Mouse (Mus musculus): Measurements from ENCODE around the gene Urm1. TPM values are rescaled to one million over a fixed set of nuclear protein-coding genes. Genes with fewer than 3 reads are reported as not detected.

Urm1 gene
- polyA plus RNA-seq, 1 experiment from 2014 or later, result 8.6 TPM

DNA sequence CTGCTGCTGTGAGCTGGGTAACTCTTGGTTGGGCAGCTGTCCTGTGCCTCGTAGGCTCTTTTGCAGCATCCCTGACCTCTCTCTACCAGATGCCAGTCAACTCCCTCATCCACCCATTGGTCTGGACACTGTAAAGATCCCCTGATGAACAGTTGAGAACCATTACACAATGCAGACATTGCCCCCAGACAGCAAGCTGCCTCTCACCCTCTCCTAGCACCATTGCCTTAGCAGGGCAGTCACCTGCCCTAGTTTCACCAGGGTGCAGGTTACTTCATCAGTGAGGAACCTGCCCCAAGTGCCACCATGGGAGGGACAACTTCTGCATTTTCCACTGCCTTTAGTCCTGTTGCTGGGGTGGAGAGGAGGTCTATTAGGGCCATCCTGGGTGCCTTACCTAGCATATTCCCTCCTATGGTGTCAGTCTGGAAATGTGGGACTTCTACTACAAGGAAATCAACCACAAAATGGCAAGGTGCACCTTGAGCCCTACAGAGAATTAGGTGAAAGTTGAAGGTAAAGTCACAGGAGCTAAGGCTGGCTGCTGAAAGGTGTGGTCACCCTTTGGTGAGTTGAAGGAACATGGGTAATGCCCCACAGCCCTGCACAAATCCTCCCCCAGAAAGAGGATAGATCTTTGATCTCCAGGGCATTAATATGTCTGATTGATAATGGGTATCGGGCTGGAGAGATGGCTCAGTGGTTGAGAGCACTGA, 26.9 kb upstream of the Urm1 start:
- no peak for ATAC-seq (ENCODE audit: low read depth)
- Histone ChIP-seq H3K27me3 (ENCODE audit: control insufficient read depth, insufficient read depth, low read depth, low read length) (no peaks in the 10 kb centered on the region), H3K27ac (ENCODE audit: low read length) (no peak overlapping the region), H3K4me3 (ENCODE audit: low read depth, low read length) (no peak overlapping the region), H3K4me2 (ENCODE audit: low read depth, low read length) (no peak overlapping the region), H3K4me1 (ENCODE audit: control insufficient read depth, low read depth, low read length) (peaks cover 8% of the 10 kb centered on the region), H3K9ac (ENCODE audit: low read depth, low read length) (no peak overlapping the region), H3K36me3 (ENCODE audit: control insufficient read depth, insufficient read depth) (no peaks in the 10 kb centered on the region), H3K9me3 (replicated peaks; ENCODE audit: control insufficient read depth, low read length) (no peaks in the 10 kb centered on the region)
- WGBS (ENCODE audit: insufficient replicate concordance), result 78% methylated on average over 2 of the region's 2 CpGs

DNA sequence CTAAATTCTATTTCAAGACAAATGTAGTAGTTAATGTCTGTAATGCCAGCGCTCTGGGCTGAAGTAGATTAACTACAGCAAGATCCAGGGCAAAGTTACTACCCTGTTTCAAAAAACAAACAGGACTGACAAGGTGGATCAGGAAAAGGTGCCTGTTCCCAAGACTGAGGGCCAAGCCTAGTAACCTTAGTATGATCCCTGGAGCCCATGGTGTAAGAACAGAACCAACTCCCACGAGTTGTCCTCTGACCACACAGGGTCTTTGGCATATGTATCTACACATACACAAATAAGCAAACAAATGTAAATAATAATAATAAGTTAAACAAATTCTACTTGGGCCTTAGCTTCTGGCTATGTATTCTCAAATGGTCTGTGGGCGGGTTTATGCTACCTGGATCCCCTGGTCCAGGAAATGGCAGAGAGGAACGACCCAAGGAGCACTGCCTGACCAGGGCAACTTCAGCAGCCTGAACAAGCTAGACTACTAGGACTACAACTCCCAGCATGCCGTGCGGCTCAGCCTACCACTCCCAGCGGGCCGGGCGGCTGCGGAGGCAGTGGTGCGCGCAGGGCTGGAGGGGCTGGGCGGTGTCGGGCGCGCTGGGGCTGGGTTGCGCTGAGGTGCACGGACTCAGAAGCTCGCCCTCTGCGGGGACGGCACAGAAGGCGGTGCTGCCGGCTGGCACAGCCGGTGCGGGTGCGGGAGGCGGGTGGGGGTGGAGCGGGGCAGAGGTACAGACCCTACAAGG, 17.6 kb upstream of the Urm1 start, which contains the start of gene Slc27a4:
Gene Slc27a4, plus strand, starts transcription at position 560 of the 752 bp plus-strand sequence.
- Histone ChIP-seq H3K4me3 (ENCODE audit: low read depth, low read length) (peak within 1 kb of the TSS; percentile 72), H3K9me3 (replicated peaks; ENCODE audit: control insufficient read depth, low read length) (no peaks in the 10 kb centered on the region), H3K27me3 (ENCODE audit: control insufficient read depth, insufficient read depth, low read depth, low read length) (no peaks in the 10 kb centered on the region; the same call in 1 of the 2 replicates), H3K27ac (ENCODE audit: low read length) (no peak within 1 kb of the TSS), H3K36me3 (ENCODE audit: control insufficient read depth, insufficient read depth) (no peaks in the 10 kb centered on the region), H3K4me2 (ENCODE audit: low read depth, low read length) (peak within 1 kb of the TSS; percentile 86), H3K4me1 (ENCODE audit: control insufficient read depth, low read depth, low read length) (peaks cover 8% of the 10 kb centered on the region), H3K9ac (ENCODE audit: low read depth, low read length) (peak within 1 kb of the TSS; percentile 66)
- ATAC-seq (ENCODE audit: low read depth), result peak; percentile 99
- 4% methylated on average over 27 of the region's 28 CpGs for WGBS (ENCODE audit: insufficient replicate concordance)

DNA sequence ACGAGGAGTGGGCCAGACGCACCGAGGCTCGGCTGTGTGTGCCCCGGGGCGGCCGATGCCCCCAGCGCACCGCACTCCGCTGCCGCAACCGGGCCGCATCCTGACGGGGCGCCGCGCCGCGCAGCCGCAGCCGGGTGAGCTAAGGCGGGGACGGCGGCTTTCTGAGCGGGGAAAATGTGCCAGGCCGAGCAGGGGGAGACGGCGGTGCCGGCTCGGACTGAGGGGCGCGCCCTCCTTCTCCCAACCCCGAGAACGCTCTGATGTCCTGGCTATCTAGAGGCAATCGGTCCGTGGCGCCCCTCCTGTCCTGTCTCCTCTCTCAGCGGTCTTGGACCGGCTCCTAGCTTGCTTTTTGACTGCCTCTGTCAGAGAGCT, 17.1 kb upstream of the Urm1 start:
- Histone ChIP-seq H3K27ac (ENCODE audit: low read length) (no peak overlapping the region), H3K4me3 (ENCODE audit: low read depth, low read length) (peak overlapping the region; percentile 72)

DNA sequence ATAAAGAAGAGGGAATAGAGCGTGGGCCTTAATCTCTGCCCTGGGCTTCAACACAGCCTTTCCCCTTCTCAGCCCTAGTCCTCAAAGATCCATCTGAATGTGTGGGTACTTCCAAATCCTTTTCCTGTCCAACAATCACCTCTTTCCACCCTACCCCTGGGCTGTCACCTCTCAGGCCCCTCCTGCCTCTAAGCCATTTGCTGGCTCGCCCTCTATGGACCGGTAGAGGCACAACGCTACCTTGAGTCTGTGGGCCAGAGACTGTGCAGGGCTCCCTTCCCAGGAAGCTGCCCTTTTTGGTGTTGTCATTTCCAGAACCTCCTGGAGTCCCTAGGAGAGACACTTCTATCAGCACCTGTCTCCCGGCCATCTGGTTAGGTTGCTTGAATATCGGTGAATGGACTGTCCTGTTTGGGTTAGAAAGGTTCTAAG, 16.5 kb upstream of the Urm1 start:
- no peaks in the 10 kb centered on the region; the same call in 1 of the 2 replicates for H3K27me3 ChIP-seq (ENCODE audit: control insufficient read depth, insufficient read depth, low read depth, low read length)
- peak overlapping the region; percentile 72 for H3K4me3 ChIP-seq (ENCODE audit: low read depth, low read length)
- H3K27ac ChIP-seq (ENCODE audit: low read length), result no peak overlapping the region
- peak overlapping the region; percentile 66 for H3K9ac ChIP-seq (ENCODE audit: low read depth, low read length)
- peak overlapping the region; percentile 86 for H3K4me2 ChIP-seq (ENCODE audit: low read depth, low read length)
- 30% methylated on average over 6 of the region's 6 CpGs for WGBS (ENCODE audit: insufficient replicate concordance)
- no peak for ATAC-seq (ENCODE audit: low read depth)
- peaks cover 8% of the 10 kb centered on the region for H3K4me1 ChIP-seq (ENCODE audit: control insufficient read depth, low read depth, low read length)
- no peaks in the 10 kb centered on the region for H3K36me3 ChIP-seq (ENCODE audit: control insufficient read depth, insufficient read depth)
- no peaks in the 10 kb centered on the region for H3K9me3 ChIP-seq (replicated peaks; ENCODE audit: control insufficient read depth, low read length)

More for the DNA sequence above, 17.1 kb upstream of the Urm1 start:
- peak overlapping the region; percentile 66 for H3K9ac ChIP-seq (ENCODE audit: low read depth, low read length)
- ATAC-seq (ENCODE audit: low read depth), result no peak; the same call in none of the 2 replicates
- no peaks in the 10 kb centered on the region for H3K9me3 ChIP-seq (replicated peaks; ENCODE audit: control insufficient read depth, low read length)
- no peaks in the 10 kb centered on the region for H3K36me3 ChIP-seq (ENCODE audit: control insufficient read depth, insufficient read depth)
- peak overlapping the region; percentile 86 for H3K4me2 ChIP-seq (ENCODE audit: low read depth, low read length)
- H3K4me1 ChIP-seq (ENCODE audit: control insufficient read depth, low read depth, low read length), result peaks cover 8% of the 10 kb centered on the region
- under 1% methylated on average over 38 of the region's 39 CpGs for WGBS (ENCODE audit: insufficient replicate concordance)
- no peaks in the 10 kb centered on the region; the same call in 1 of the 2 replicates for H3K27me3 ChIP-seq (ENCODE audit: control insufficient read depth, insufficient read depth, low read depth, low read length)

DNA sequence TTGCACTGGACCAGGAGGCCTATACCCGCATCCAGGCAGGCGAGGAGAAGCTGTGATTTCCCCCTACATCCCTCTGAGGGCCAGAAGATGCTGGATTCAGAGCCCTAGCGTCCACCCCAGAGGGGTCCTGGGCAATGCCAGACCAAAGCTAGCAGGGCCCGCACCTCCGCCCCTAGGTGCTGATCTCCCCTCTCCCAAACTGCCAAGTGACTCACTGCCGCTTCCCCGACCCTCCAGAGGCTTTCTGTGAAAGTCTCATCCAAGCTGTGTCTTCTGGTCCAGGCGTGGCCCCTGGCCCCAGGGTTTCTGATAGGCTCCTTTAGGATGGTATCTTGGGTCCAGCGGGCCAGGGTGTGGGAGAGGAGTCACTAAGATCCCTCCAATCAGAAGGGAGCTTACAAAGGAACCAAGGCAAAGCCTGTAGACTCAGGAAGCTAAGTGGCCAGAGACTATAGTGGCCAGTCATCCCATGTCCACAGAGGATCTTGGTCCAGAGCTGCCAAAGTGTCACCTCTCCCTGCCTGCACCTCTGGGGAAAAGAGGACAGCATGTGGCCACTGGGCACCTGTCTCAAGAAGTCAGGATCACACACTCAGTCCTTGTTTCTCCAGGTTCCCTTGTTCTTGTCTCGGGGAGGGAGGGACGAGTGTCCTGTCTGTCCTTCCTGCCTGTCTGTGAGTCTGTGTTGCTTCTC, 4.0 kb upstream of the Urm1 start:
- Histone ChIP-seq H3K27ac (ENCODE audit: low read length) (no peak overlapping the region), H3K9me3 (replicated peaks; ENCODE audit: control insufficient read depth, low read length) (no peaks in the 10 kb centered on the region), H3K4me3 (ENCODE audit: low read depth, low read length) (no peak overlapping the region), H3K4me2 (ENCODE audit: low read depth, low read length) (no peak overlapping the region), H3K36me3 (ENCODE audit: control insufficient read depth, insufficient read depth) (no peaks in the 10 kb centered on the region), H3K27me3 (ENCODE audit: control insufficient read depth, insufficient read depth, low read depth, low read length) (no peaks in the 10 kb centered on the region), H3K4me1 (ENCODE audit: control insufficient read depth, low read depth, low read length) (peaks cover 16% of the 10 kb centered on the region), H3K9ac (ENCODE audit: low read depth, low read length) (no peak overlapping the region)
- ATAC-seq (ENCODE audit: low read depth), result no peak
- 65% methylated on average over 11 of the region's 11 CpGs for WGBS (ENCODE audit: insufficient replicate concordance)

DNA sequence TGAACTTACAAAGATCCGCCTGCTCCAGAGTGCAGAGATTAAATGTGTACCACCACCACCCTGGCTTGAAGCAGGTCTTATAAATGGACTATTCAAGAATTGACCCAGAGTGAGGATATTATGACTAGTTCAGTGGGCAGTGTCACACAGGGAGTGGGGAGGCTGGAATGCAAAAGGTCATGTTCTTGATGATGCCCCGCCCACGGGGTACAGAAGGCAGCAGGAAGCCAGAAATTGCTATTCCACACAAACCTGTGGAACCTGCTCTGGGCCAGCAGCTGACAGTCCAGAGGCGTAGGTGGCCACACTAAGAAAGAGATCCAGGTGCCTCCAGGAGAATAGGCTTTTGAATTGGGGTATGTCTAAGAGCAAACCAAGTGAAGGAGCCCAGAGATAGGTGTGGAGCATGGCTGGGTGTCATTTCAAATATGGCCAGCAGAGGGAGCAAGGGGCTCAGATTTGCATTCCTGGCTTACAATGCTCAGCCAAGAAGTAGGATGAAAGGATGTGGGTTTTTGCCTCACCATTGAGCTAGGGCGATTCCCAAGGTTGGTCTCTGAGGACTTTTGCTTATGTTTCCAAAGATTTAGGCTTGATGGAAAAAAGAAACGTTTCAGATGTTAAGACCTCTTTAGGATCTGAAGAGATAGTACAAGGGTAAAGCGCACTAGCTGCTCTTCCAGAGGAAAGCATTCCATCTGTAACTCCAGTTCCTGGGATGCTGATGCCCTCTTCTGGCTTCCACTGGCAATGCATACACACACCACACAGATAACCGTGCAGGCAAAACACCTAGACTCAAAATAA, 2.2 kb upstream of the Urm1 start:
- Histone ChIP-seq H3K27me3 (ENCODE audit: control insufficient read depth, insufficient read depth, low read depth, low read length) (no peaks in the 10 kb centered on the region), H3K4me2 (ENCODE audit: low read depth, low read length) (no peak overlapping the region), H3K27ac (ENCODE audit: low read length) (no peak overlapping the region), H3K36me3 (ENCODE audit: control insufficient read depth, insufficient read depth) (no peaks in the 10 kb centered on the region), H3K9me3 (replicated peaks; ENCODE audit: control insufficient read depth, low read length) (no peaks in the 10 kb centered on the region), H3K4me3 (ENCODE audit: low read depth, low read length) (no peak overlapping the region), H3K4me1 (ENCODE audit: control insufficient read depth, low read depth, low read length) (peaks cover 16% of the 10 kb centered on the region), H3K9ac (ENCODE audit: low read depth, low read length) (no peak overlapping the region)
- WGBS (ENCODE audit: insufficient replicate concordance), result 42% methylated on average over 8 of the region's 8 CpGs
- ATAC-seq (ENCODE audit: low read depth), result peak; percentile 52

DNA sequence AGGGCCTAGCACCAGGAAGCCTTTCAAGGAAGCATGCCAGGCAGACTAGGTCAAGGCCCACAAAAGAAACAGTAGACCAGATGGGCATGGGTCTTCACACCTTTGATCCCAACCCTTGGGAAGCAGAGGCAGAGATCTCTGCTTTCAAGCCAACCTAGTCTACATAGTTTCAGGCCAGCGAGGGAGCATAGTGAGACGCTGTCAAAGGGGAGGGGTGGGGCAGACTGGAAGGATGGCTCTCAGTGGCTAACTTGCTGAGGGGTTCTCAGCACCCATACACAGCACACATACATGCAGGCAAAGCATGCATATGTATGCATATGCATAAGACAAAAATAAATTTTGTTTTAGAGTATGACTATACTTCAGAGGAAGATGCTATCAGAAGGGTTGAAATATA, 512 bp upstream of the Urm1 start:
- 34% methylated on average over 2 of the region's 2 CpGs for WGBS (ENCODE audit: insufficient replicate concordance)

DNA sequence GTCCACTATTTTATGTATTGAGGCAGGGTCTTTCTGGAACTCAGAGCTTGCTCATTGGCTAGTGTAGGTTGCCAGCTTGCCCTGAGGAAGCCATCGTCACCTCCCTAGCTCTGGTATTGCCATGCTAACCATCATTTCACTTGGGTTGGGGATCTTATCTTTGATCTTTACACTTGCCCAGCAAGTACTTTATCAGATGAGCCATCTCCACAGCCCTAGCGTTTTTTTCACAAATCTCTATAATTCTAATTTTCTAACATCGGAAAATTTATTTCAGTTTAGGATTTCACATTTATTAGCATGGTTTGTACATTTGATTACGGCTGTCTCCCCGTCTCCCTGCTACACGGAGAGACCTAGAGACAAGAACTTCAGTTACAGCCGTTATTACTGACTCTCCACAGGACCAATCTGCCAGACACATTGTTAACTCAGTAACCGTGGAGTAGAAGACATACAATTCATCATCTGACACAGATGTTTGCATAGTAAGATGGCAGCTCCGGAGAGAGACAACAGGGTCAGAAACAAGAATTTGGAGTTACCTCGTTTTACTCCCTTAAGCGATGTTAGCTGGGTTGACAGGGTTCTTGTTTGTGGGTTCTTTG, 6.5 kb downstream of the Urm1 start:
- Histone ChIP-seq H3K4me1 (ENCODE audit: control insufficient read depth, low read depth, low read length) (peaks cover 18% of the 10 kb centered on the region), H3K9me3 (replicated peaks; ENCODE audit: control insufficient read depth, low read length) (no peaks in the 10 kb centered on the region), H3K9ac (ENCODE audit: low read depth, low read length) (peak overlapping the region; percentile 55), H3K4me3 (ENCODE audit: low read depth, low read length) (peak overlapping the region; percentile 93), H3K27me3 (ENCODE audit: control insufficient read depth, insufficient read depth, low read depth, low read length) (no peaks in the 10 kb centered on the region), H3K4me2 (ENCODE audit: low read depth, low read length) (peak overlapping the region; percentile 74), H3K27ac (ENCODE audit: low read length) (peak overlapping the region; percentile 77), H3K36me3 (ENCODE audit: control insufficient read depth, insufficient read depth) (no peaks in the 10 kb centered on the region)
- ATAC-seq (ENCODE audit: low read depth), result no peak
- WGBS (ENCODE audit: insufficient replicate concordance), result 6% methylated on average over 11 of the region's 11 CpGs

More for the DNA sequence above, 512 bp upstream of the Urm1 start:
- Histone ChIP-seq H3K27ac (ENCODE audit: low read length) (no peak overlapping the region), H3K27me3 (ENCODE audit: control insufficient read depth, insufficient read depth, low read depth, low read length) (no peaks in the 10 kb centered on the region), H3K4me1 (ENCODE audit: control insufficient read depth, low read depth, low read length) (peaks cover 16% of the 10 kb centered on the region), H3K9ac (ENCODE audit: low read depth, low read length) (no peak overlapping the region; the same call in 1 of the 2 replicates), H3K9me3 (replicated peaks; ENCODE audit: control insufficient read depth, low read length) (no peaks in the 10 kb centered on the region), H3K36me3 (ENCODE audit: control insufficient read depth, insufficient read depth) (no peaks in the 10 kb centered on the region), H3K4me3 (ENCODE audit: low read depth, low read length) (peak overlapping the region; percentile 62; the same call in 1 of the 2 replicates), H3K4me2 (ENCODE audit: low read depth, low read length) (peak overlapping the region; percentile 86)
- ATAC-seq (ENCODE audit: low read depth), result no peak
